Mouse (Mus musculus): Measurements from ENCODE around the gene Tspan32.

The Tspan32 gene

DNA sequence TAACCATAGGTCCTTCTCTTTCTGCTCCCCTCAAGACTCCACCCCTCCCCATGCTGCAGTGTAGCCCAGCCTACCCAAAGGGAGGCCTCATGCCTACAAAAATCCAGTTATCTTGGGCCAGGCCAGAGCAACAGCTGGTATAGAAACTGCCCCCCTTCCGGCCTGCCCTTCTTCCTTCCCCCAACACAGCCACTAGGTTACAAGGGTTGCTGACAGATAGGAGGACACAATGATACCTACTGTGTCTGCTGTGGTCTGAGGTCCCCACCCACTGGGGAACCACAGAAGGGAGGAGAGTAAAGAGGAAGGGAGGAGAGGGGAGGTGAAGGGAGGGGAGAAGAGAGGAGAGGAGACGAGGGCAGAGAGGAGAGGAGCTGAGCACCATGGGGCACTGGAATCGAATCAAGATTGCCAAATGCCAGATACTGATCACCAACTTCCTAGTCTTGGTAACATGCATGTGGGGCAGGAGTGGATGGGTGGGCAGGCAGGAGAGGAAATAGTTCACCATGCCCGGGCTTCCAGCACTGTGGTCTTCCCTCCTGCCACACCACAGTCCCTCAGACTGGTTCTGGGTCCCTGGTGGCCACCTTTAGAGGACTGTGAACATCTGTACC, at the start of gene Tspan32:
Tspan32 (plus strand) TSS at position 320 of the 617 bp plus-strand sequence.
- no peak for DNase-seq (ENCODE audit: extremely low spot score, low spot score)

- no peak for DNase-seq (ENCODE audit: extremely low spot score, low spot score)
These were observed 48.8 kb upstream of the Tspan32 start for GRCm38 (mm10) chr7:142956018-142956417.

GRCm38 (mm10) chr7:142958817-142959216, 46.0 kb upstream of the Tspan32 start:
- DNase-seq (ENCODE audit: extremely low spot score, low spot score) = no peak

- no peak for DNase-seq (ENCODE audit: extremely low spot score, low spot score)
These were observed 45.1 kb upstream of the Tspan32 start for GRCm38 (mm10) chr7:142959752-142960151.

DNA sequence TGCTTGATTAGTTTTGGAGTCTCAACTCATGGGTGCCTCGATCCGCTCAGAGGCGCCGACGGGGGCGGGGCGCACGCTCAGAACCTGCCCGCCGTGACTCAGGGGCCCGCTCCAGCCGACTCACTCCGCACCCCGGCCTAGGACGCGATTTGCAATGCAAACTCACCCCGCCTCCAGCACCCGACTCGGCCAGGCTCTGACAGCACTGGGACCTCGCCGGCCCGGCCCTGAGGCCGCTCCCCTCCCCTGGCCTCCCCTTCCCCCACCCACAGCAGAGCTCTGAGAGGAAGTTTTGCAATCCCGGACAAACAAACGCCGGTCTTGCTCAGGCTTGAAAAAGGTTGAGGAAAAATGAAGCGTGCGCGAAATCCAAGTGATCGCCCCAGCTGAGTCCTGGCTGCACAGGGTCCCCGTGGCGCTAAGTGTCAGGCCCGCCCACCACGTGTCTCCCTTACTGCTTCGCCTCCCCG, 37.4 kb upstream of the Tspan32 start:
- peak; percentile 45 for DNase-seq (ENCODE audit: extremely low spot score, low spot score)

- DNase-seq (ENCODE audit: extremely low spot score, low spot score) = peak; percentile 75
These were observed 36.7 kb upstream of the Tspan32 start for GRCm38 (mm10) chr7:142967884-142968808.

- peak; percentile 56 for DNase-seq (ENCODE audit: extremely low spot score, low spot score)
These were observed 35.9 kb upstream of the Tspan32 start, which contains the start of gene Ascl2 for GRCm38 (mm10) chr7:142968809-142969511. Ascl2 (minus strand) TSS chr7:142969264.

DNA sequence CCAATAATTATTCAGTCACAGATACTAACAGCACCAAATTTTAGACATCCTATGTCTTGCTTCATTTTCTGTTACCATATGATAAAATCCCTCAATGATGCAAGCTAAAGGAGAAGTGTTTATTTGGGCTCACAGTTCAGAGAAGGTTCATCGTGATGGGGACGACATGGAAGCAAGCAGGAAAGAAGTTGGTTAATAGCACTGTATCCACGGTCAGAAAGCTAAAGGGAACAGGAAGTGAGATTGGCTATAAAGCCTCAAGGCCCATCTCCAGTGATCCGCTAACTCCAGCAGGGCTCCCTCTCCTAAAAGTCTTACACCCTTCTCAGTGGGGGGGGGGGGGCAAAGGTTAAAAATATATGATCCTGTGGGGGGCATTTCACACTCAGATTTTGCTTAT, 22.9 kb upstream of the Tspan32 start:
- no peak for DNase-seq (ENCODE audit: extremely low spot score, low spot score)

GRCm38 (mm10) chr7:142985146-142985545, 19.7 kb upstream of the Tspan32 start:
- DNase-seq (ENCODE audit: extremely low spot score, low spot score) = no peak

- no peak for DNase-seq (ENCODE audit: extremely low spot score, low spot score)
These were observed 17.1 kb upstream of the Tspan32 start for GRCm38 (mm10) chr7:142987718-142988117.

DNA sequence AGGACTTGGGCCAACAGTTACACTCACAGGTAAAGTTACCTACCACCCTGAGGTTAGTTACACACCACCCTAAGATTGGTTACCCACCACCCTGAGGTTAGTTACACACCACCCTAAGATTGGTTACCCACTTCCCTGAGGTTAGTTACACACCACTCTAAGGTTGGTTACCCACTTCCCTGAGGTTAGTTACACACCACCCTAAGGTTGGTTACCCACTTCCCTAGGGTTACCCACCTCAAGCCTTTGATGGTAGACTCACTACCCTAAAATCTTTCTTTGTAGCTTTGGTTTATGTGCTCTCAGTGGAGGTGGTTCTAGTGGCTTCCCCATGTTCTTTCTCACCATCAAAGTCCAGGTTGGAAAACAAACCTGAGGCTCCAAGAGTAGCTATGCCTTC, 9.8 kb upstream of the Tspan32 start:
- DNase-seq (ENCODE audit: extremely low spot score, low spot score) = no peak

DNA sequence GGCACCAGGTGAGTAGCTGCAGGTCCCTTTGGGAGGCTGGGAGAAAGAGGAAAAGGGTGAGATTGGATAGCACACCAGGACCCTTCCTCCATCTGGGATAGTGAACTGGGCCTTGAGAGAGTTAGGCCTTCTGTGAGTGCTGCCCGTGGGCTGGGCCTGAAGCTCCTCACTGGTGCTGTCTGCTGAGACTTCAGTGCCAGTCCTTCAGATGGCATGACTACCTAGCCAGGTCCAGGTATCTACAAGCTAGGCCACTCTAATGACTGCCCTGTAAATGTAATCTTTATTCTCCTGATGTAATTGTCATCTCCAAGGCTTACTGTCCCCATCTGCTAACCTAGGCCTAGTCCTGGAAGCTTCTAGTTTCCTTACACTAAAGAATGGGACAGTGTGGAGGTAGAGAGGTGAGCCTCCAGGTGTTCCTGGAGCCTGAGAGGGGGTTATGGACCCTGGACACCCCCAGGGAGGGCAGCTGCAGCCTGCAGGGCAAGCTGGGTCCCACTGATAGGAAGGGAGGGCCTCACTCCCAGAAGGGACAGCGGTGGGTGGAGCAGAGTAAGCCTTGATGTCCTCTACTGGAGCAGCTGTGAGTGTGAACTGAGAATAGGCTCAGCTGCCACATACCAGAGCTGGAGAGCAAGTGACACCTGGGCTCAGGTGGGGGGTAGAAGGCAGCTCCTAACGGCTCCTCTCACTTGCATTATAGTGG, 9.1 kb upstream of the Tspan32 start:
- no peak for DNase-seq (ENCODE audit: extremely low spot score, low spot score)

GRCm38 (mm10) chr7:142996998-142997397, 7.8 kb upstream of the Tspan32 start:
- no peak for DNase-seq (ENCODE audit: extremely low spot score, low spot score)

DNA sequence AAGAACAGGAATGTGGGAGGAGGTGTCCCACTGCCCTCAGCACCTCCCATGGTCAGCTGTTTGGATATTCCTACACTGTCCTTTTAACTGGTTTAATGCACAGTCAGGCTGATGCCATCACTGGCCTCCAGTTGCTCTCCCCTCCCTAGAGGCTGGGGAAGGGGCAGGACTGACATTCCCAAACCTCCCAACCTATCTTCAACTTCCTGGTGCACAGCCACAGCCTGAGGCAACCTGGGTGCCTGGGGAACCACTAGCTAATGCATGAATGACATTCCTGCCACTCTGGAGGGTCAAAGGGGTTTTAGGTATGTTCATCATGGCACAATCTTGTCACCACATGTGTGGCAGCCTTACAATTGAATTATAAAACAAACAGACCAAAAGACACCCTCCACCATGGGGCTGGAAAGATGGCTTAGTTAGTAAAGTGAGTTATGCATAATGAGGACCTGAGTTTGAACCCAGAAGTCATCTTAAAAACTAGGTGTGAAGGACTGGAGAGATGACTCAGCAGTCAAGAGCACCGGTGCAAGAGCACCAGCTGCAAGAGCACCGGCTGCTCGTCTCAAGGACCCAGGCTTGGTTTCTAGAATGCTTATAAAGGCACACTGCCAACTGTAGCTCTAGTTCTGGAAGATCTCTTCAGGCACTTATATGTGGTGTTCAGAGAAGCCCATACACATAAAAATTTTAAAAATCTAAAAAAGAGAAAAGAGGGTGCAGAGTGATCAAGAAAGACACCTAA, 7.3 kb upstream of the Tspan32 start:
- DNase-seq (ENCODE audit: extremely low spot score, low spot score) = no peak

GRCm38 (mm10) chr7:143002679-143003078, 2.2 kb upstream of the Tspan32 start:
- DNase-seq (ENCODE audit: extremely low spot score, low spot score) = no peak

- no peak for DNase-seq (ENCODE audit: extremely low spot score, low spot score)
These were observed 674 bp downstream of the Tspan32 start for GRCm38 (mm10) chr7:143005344-143006096.

- DNase-seq (ENCODE audit: extremely low spot score, low spot score) = no peak
These were observed 1.4 kb downstream of the Tspan32 start for GRCm38 (mm10) chr7:143006097-143006755.

- DNase-seq (ENCODE audit: extremely low spot score, low spot score) = no peak
These were observed 2.1 kb downstream of the Tspan32 start for GRCm38 (mm10) chr7:143006756-143007598.

Data from neural tube, embryonic 10.5 days (tissue).